Mouse (Mus musculus) heart, postnatal 4 days (tissue): ENCODE results near the gene Irs3. TPM values are rescaled to one million over a fixed set of nuclear protein-coding genes. Genes with fewer than 3 reads are reported as not detected.
A peak's percentile ranks its signal among the peaks of the same experiment; 100 is the strongest.

ENCODE experiments used
- DNase-seq: peaks from one replicate; pipeline ENCODE4 v3.0.0; 2021
- total RNA-seq, 2 experiments: library from RNA; stranded (reverse); gene quantifications; 2 replicates each; pipeline ENCODE4 v1.2.3; 2021

Irs3 gene
- total RNA-seq, 2 experiments from 2014 or later, result not detected

GRCm38 (mm10) chr5:137654746-137655145, 9.2 kb upstream of the Irs3 start:
- DNase-seq, result peak; percentile 51

GRCm38 (mm10) chr5:137653366-137653765, 7.9 kb upstream of the Irs3 start:
- no peak for DNase-seq

GRCm38 (mm10) chr5:137652474-137652873, 7.0 kb upstream of the Irs3 start:
- peak; percentile 81 for DNase-seq

- no peak for DNase-seq
Observed at GRCm38 (mm10) chr5:137649669-137650571, 4.4 kb upstream of the Irs3 start.

GRCm38 (mm10) chr5:137649251-137649650, 3.7 kb upstream of the Irs3 start:
- DNase-seq, result no peak

- DNase-seq, result no peak
Observed at GRCm38 (mm10) chr5:137647827-137648601, 2.5 kb upstream of the Irs3 start.

GRCm38 (mm10) chr5:137645091-137645651, 343 bp downstream of the Irs3 start:
- no peak for DNase-seq

GRCm38 (mm10) chr5:137644484-137644883, 1.0 kb downstream of the Irs3 start:
- DNase-seq, result no peak

- DNase-seq, result no peak
Observed at GRCm38 (mm10) chr5:137642886-137643285, 2.6 kb downstream of the Irs3 start.

- DNase-seq, result peak; percentile 51
Observed at GRCm38 (mm10) chr5:137641054-137641453, 4.5 kb downstream of the Irs3 start, which contains the start of gene Sap25. TSS of gene Sap25 (plus strand) at chr5:137641334.

GRCm38 (mm10) chr5:137639472-137639871, 6.0 kb downstream of the Irs3 start:
- DNase-seq, result no peak

GRCm38 (mm10) chr5:137633397-137634084, 12.0 kb downstream of the Irs3 start:
- no peak for DNase-seq

- DNase-seq, result no peak
Observed at GRCm38 (mm10) chr5:137631591-137631990, 13.9 kb downstream of the Irs3 start.

- peak; percentile 41 for DNase-seq
Observed at GRCm38 (mm10) chr5:137631171-137631570, 14.3 kb downstream of the Irs3 start.

GRCm38 (mm10) chr5:137630602-137631001, 14.9 kb downstream of the Irs3 start:
- peak; percentile 39 for DNase-seq

GRCm38 (mm10) chr5:137629906-137630545, 15.5 kb downstream of the Irs3 start:
- DNase-seq, result no peak

GRCm38 (mm10) chr5:137629306-137629721, 16.2 kb downstream of the Irs3 start:
- no peak for DNase-seq

- peak; percentile 99 for DNase-seq
Observed at GRCm38 (mm10) chr5:137628498-137629305, 16.8 kb downstream of the Irs3 start, which contains the start of the genes Fbxo24, Lrch4 and Gm20605. TSS of gene Fbxo24 (minus strand) at chr5:137629002. TSS of gene Lrch4 (plus strand) at chr5:137629121. TSS of gene Gm20605 (plus strand) at chr5:137629175.

- no peak for DNase-seq
Observed at GRCm38 (mm10) chr5:137627991-137628390, 17.5 kb downstream of the Irs3 start.

GRCm38 (mm10) chr5:137623937-137624530, 21.5 kb downstream of the Irs3 start:
- no peak for DNase-seq
